Mouse (Mus musculus): ENCODE data around the gene Rrbp1. TPM values are rescaled to one million over a fixed set of nuclear protein-coding genes. Genes with fewer than 3 reads are reported as not detected.

Gene Rrbp1
- polyA plus RNA-seq, 1 experiment from 2014 or later: 78.3 TPM

DNA sequence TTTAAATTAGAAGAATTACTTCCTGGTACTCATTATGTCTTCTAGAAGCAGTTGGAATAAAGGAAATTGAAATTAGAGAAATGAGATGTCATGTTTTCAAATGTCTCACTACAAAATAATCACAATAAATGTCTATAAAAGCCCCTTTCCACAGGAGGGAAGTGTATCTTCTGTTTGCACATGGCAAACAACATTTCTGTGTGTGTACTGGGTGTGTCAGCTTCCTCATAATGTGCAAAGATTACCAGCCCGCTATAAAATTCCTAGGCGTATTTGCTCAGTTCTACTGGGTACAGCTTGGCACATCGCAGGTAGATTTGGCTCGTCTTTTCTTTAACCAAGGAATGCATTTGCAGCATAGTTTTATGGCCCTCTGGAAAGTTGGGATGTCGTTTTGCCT, 93.4 kb downstream of the Rrbp1 start:
- peak overlapping the region; percentile 88 for H3K27ac ChIP-seq (ENCODE audit: low read length)

DNA sequence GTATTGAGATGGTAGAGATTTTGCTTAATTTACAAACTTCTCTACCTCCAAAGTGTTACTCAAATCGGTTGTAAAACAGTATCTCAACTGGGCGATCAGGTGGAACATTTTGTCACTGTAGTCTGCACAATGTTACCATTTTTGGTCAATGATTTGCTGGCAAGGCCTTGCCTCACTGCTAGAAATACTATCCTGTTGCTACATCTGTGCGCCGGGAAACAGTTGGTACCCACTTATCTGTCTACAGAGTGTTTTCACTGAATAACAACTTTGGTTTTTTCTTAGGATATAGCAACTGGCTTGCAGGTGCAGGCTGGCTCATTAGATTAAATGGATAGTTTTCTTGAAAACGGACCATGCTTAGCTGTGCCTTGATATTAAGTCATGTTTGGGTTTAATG, 94.8 kb downstream of the Rrbp1 start:
- peak overlapping the region; percentile 78 for H3K4me2 ChIP-seq (ENCODE audit: low read depth, low read length)
- no peaks in the 10 kb centered on the region for H3K27me3 ChIP-seq (ENCODE audit: control insufficient read depth, insufficient read depth, low read depth, low read length)
- H3K36me3 ChIP-seq (ENCODE audit: control insufficient read depth, insufficient read depth, low read length): no peaks in the 10 kb centered on the region
- H3K9ac ChIP-seq (ENCODE audit: low read length): peak overlapping the region; percentile 97
- no peak for ATAC-seq (ENCODE audit: low read depth)
- H3K4me1 ChIP-seq (replicated peaks; ENCODE audit: control insufficient read depth, insufficient read depth, low read length): peaks cover 17% of the 10 kb centered on the region
- H3K9me3 ChIP-seq (ENCODE audit: control insufficient read depth, low read length): no peaks in the 10 kb centered on the region
- H3K4me3 ChIP-seq (ENCODE audit: low read length): peak overlapping the region; percentile 97
- WGBS: 3% methylated on average over 5 of the region's 5 CpGs
- peak overlapping the region; percentile 100 for H3K27ac ChIP-seq (ENCODE audit: low read length)

More for the DNA sequence above, 93.4 kb downstream of the Rrbp1 start:
- peak overlapping the region; percentile 78 for H3K4me2 ChIP-seq (ENCODE audit: low read depth, low read length)
- no peak overlapping the region for H3K9ac ChIP-seq (ENCODE audit: low read length)
- H3K27me3 ChIP-seq (ENCODE audit: control insufficient read depth, insufficient read depth, low read depth, low read length): no peaks in the 10 kb centered on the region
- H3K4me3 ChIP-seq (ENCODE audit: low read length): peak overlapping the region; percentile 97
- ATAC-seq (ENCODE audit: low read depth): no peak
- peaks cover 17% of the 10 kb centered on the region for H3K4me1 ChIP-seq (replicated peaks; ENCODE audit: control insufficient read depth, insufficient read depth, low read length)
- WGBS: 48% methylated on average over 5 of the region's 5 CpGs
- H3K9me3 ChIP-seq (ENCODE audit: control insufficient read depth, low read length): no peaks in the 10 kb centered on the region
- H3K36me3 ChIP-seq (ENCODE audit: control insufficient read depth, insufficient read depth, low read length): no peaks in the 10 kb centered on the region

DNA sequence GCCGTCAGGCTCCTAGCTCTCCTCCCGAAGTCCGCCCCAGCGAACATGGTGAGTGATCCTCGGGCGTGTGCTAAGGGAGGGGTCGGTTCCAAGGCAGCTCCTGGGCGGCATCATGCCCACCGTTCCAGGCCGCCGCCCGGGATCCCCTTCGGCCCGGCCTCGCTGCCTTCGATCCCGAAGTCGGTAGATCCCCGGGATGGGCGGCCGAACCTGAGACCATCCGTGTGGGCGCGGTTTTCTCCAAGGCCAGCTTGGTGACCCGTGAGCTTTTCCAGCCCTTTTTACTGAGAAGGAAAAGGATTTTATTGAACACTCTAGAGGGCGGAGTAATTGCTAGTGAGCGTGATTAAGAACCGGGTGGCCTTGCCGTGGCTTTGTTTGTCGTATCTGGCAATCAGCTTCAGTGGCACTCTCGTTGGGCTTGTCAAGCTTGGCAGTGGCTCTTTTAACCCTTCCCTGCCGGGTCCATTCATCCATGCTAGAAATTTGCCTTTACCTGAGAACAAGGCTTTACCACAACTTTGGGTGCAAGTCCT, 95.4 kb downstream of the Rrbp1 start:
- Histone ChIP-seq H3K27me3 (ENCODE audit: control insufficient read depth, insufficient read depth, low read depth, low read length) (no peaks in the 10 kb centered on the region), H3K9ac (ENCODE audit: low read length) (peak overlapping the region; percentile 97), H3K4me3 (ENCODE audit: low read length) (peak overlapping the region; percentile 97), H3K4me1 (replicated peaks; ENCODE audit: control insufficient read depth, insufficient read depth, low read length) (peaks cover 17% of the 10 kb centered on the region), H3K4me2 (ENCODE audit: low read depth, low read length) (peak overlapping the region; percentile 78), H3K9me3 (ENCODE audit: control insufficient read depth, low read length) (no peaks in the 10 kb centered on the region), H3K27ac (ENCODE audit: low read length) (peak overlapping the region; percentile 100), H3K36me3 (ENCODE audit: control insufficient read depth, insufficient read depth, low read length) (no peaks in the 10 kb centered on the region)
- peak; percentile 23 for ATAC-seq (ENCODE audit: low read depth)
- WGBS: 0% methylated on average over 32 of the region's 32 CpGs

DNA sequence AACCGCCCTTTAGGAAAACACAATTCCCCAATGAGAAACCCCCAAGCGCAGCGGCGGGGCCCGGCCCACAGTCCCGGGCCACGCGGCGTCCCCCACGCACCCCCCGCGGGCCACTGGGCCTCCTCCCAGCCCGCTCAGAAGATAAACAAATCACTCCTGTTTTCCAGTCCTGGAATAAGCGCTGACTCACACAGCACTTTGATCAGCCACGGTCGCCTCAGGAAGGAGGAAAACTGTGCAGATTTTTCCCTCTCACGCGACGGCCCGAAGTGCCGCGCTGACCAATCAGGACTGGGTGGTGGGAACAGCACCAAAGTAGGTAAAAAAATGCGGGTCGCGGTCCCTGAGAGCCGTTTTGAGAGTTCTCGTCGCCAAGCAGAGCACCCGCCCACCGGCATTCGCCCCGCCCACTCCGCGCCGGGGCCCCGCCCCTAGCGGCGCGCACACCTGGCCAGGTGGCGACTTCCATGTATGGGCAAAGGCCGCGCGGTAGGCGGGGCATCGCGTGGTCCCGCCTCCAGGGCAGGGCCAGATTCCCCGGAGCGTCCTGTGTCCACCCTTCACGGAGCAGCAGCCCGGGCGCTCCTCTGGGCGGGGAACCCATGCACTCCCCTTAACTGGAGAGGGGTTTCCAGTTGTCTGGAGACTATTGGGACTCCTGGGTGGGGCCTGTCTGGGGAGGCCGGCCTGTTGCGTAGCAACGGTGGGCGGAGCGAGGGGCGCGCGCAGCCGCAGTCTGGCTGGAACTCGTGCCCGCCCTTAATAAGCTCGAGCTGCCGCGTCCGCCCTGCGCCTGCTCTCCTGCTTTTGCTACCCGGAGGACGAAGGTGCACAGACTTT, 96.1 kb downstream of the Rrbp1 start, which contains the start of gene Dstn:
Gene Dstn, plus strand, starts transcription at position 561 of the 840 bp plus-strand sequence.
- Histone ChIP-seq H3K36me3 (ENCODE audit: control insufficient read depth, insufficient read depth, low read length) (no peaks in the 10 kb centered on the region), H3K4me3 (ENCODE audit: low read length) (peak within 1 kb of the TSS; percentile 97)
- peak; percentile 99 for ATAC-seq (ENCODE audit: low read depth)

DNA sequence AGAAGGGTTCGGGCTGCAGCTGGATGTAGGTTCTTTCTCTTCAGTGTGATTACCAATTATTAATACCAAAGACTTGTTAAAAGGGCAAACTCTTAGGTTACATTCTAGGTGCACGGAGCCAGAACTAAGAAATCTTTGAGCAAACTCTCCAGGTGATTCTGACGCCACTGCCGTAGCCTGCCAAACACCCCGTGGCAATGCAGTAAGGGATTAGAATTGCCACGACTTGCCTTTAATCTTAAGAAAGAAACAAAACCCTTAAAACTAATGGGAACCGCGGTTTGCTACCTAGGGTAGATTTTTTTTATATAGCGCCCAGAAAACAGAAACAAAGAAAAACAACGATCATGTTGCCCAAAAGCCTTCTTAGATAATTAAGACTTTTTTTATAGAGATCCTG, 96.8 kb downstream of the Rrbp1 start:
- H3K4me1 ChIP-seq (replicated peaks; ENCODE audit: control insufficient read depth, insufficient read depth, low read length): peaks cover 15% of the 10 kb centered on the region
- H3K27ac ChIP-seq (ENCODE audit: low read length): peak overlapping the region; percentile 100
- H3K9me3 ChIP-seq (ENCODE audit: control insufficient read depth, low read length): no peaks in the 10 kb centered on the region
- no peaks in the 10 kb centered on the region for H3K27me3 ChIP-seq (ENCODE audit: control insufficient read depth, insufficient read depth, low read depth, low read length)
- peak overlapping the region; percentile 64 for H3K4me2 ChIP-seq (ENCODE audit: low read depth, low read length)
- 2% methylated on average over 10 of the region's 10 CpGs for WGBS
- no peaks in the 10 kb centered on the region for H3K36me3 ChIP-seq (ENCODE audit: control insufficient read depth, insufficient read depth, low read length)
- H3K4me3 ChIP-seq (ENCODE audit: low read length): peak overlapping the region; percentile 97
- H3K9ac ChIP-seq (ENCODE audit: low read length): peak overlapping the region; percentile 97
- ATAC-seq (ENCODE audit: low read depth): no peak

More for the DNA sequence above, 96.1 kb downstream of the Rrbp1 start, which contains the start of gene Dstn:
- no peaks in the 10 kb centered on the region for H3K9me3 ChIP-seq (ENCODE audit: control insufficient read depth, low read length)
- peak within 1 kb of the TSS; percentile 78 for H3K4me2 ChIP-seq (ENCODE audit: low read depth, low read length)
- peak within 1 kb of the TSS; percentile 100 for H3K27ac ChIP-seq (ENCODE audit: low read length)
- WGBS: under 1% methylated on average over 70 of the region's 71 CpGs
- peak within 1 kb of the TSS; percentile 97 for H3K9ac ChIP-seq (ENCODE audit: low read length)
- no peaks in the 10 kb centered on the region for H3K27me3 ChIP-seq (ENCODE audit: control insufficient read depth, insufficient read depth, low read depth, low read length)
- peaks cover 17% of the 10 kb centered on the region for H3K4me1 ChIP-seq (replicated peaks; ENCODE audit: control insufficient read depth, insufficient read depth, low read length)

DNA sequence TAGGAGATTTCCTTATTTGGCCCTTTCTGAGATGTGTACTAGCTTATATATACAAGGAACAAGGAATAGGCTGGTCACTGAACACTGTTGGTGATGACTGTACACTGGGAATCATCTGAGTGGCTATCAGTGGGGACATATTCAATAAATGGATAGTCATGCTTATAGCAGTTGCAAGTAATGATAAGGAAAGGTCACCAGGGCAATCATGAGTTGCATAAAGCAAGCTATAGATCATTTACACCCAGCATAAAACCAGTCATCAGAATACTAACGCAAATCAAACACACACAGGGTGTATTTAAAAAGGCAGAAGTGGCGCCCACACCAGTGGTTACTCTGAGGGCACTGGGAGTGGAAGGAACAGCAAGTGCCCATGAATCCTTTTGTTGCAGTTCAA, 98.9 kb downstream of the Rrbp1 start:
- ATAC-seq (ENCODE audit: low read depth): no peak
- Histone ChIP-seq H3K4me2 (ENCODE audit: low read depth, low read length) (no peak overlapping the region), H3K4me1 (replicated peaks; ENCODE audit: control insufficient read depth, insufficient read depth, low read length) (peaks cover 7% of the 10 kb centered on the region; the same call in 1 of the 2 replicates), H3K9me3 (ENCODE audit: control insufficient read depth, low read length) (no peaks in the 10 kb centered on the region), H3K36me3 (ENCODE audit: control insufficient read depth, insufficient read depth, low read length) (no peaks in the 10 kb centered on the region), H3K27ac (ENCODE audit: low read length) (no peak overlapping the region), H3K9ac (ENCODE audit: low read length) (no peak overlapping the region), H3K4me3 (ENCODE audit: low read length) (no peak overlapping the region), H3K27me3 (ENCODE audit: control insufficient read depth, insufficient read depth, low read depth, low read length) (no peaks in the 10 kb centered on the region)
- 85% methylated on average over 2 of the region's 2 CpGs for WGBS

DNA sequence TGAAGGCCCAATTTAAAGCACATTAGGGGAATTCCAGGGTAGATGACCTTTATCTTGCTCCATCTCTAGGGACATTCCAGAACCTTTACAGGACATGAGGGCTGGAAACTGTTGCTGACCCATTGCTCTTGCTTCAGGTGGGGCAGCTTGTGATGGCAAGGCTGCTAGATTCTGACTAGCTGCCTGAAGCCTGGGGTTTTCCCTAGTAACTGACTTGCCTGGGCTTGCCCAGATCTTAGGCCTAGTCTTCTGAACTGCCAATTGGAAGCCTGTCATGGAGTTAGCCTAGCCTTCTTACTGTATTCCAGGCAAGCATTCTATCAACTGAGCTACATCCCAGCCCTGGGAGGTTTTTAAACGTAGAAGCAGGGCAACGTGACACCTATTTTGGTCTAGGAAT, 101.8 kb downstream of the Rrbp1 start:
- Histone ChIP-seq H3K9me3 (ENCODE audit: control insufficient read depth, low read length) (no peaks in the 10 kb centered on the region), H3K4me1 (replicated peaks; ENCODE audit: control insufficient read depth, insufficient read depth, low read length) (no peaks in the 10 kb centered on the region), H3K4me2 (ENCODE audit: low read depth, low read length) (no peak overlapping the region), H3K36me3 (ENCODE audit: control insufficient read depth, insufficient read depth, low read length) (no peaks in the 10 kb centered on the region), H3K27me3 (ENCODE audit: control insufficient read depth, insufficient read depth, low read depth, low read length) (no peaks in the 10 kb centered on the region), H3K27ac (ENCODE audit: low read length) (no peak overlapping the region), H3K4me3 (ENCODE audit: low read length) (no peak overlapping the region), H3K9ac (ENCODE audit: low read length) (no peak overlapping the region)
- no peak for ATAC-seq (ENCODE audit: low read depth)
- 80% methylated on average over 2 of the region's 2 CpGs for WGBS

DNA sequence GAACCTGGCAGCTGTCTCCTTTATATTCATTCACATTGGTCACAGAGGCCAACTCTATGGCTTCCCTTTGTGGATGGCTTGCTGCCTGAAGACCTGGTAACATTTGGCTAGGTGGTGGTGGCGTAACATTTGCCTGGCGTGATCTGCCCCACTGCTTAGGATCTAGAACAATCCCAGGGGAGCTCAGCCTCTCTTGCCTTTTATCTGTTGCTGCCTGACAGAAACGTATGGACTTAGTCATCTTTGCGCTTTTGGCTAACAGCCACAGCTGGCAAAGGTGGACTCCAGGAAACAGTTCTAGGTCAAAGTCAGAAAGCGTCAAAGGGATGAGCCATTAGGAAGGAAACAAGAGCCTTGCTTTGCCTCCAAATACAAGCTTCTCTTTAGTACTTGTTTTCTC, 106.2 kb downstream of the Rrbp1 start:
- Histone ChIP-seq H3K9ac (ENCODE audit: low read length) (no peak overlapping the region), H3K4me3 (ENCODE audit: low read length) (no peak overlapping the region), H3K36me3 (ENCODE audit: control insufficient read depth, insufficient read depth, low read length) (no peaks in the 10 kb centered on the region), H3K27ac (ENCODE audit: low read length) (no peak overlapping the region), H3K27me3 (ENCODE audit: control insufficient read depth, insufficient read depth, low read depth, low read length) (no peaks in the 10 kb centered on the region), H3K4me1 (replicated peaks; ENCODE audit: control insufficient read depth, insufficient read depth, low read length) (no peaks in the 10 kb centered on the region; the same call in 1 of the 2 replicates), H3K9me3 (ENCODE audit: control insufficient read depth, low read length) (no peaks in the 10 kb centered on the region), H3K4me2 (ENCODE audit: low read depth, low read length) (no peak overlapping the region)
- no peak for ATAC-seq (ENCODE audit: low read depth)
- 72% methylated on average over 5 of the region's 5 CpGs for WGBS

DNA sequence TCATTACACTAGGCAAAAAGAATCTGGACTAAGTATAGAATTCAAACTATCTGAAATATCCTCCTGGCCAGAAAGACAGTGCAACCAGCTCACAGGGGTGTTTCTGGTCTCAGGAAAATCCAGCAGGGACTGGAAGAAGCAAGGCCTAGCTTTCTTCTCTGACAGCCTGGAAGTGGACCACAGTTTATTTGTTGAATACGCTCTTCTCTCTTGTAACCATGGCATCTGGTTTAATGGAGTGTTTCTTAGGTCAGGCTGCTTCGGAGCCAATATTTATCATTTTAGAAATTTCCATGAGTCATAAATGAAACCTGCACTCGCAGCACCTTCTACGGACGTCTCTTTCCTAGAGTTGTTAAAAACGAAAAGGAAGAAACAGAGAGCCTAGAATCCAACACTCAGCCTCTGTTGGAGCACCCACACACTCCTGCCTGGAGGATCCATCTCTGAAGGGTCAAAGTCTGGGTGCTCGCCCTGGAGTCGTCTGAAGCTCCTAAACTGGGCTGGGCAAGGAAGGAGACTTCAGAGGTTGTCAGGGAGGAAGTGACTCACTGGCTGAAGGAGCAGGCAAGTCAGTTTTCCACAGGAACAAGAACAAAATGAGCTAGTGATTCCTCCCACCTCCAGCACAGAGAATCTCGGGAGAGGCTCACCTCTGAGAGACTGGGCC, 107.6 kb downstream of the Rrbp1 start:
- Histone ChIP-seq H3K4me2 (ENCODE audit: low read depth, low read length) (no peak overlapping the region), H3K9me3 (ENCODE audit: control insufficient read depth, low read length) (no peaks in the 10 kb centered on the region), H3K27me3 (ENCODE audit: control insufficient read depth, insufficient read depth, low read depth, low read length) (no peaks in the 10 kb centered on the region), H3K4me3 (ENCODE audit: low read length) (no peak overlapping the region), H3K36me3 (ENCODE audit: control insufficient read depth, insufficient read depth, low read length) (no peaks in the 10 kb centered on the region), H3K9ac (ENCODE audit: low read length) (no peak overlapping the region), H3K4me1 (replicated peaks; ENCODE audit: control insufficient read depth, insufficient read depth, low read length) (no peaks in the 10 kb centered on the region; the same call in 1 of the 2 replicates), H3K27ac (ENCODE audit: low read length) (no peak overlapping the region)
- no peak for ATAC-seq (ENCODE audit: low read depth)
- WGBS: 46% methylated on average over 9 of the region's 9 CpGs

Measured in lung, embryonic 16.5 days (tissue).